Mouse (Mus musculus): Measurements from ENCODE around the gene Tmem80.

- no peak for TF ChIP-seq CEBPB (IDR thresholded peaks at IDR 0.05; ENCODE audit: insufficient read depth, poor library complexity, severe bottlenecking)
- no peak for TF ChIP-seq E2F4 (IDR thresholded peaks at IDR 0.05; ENCODE audit: insufficient read depth)
- TF ChIP-seq POLR2A (IDR thresholded peaks at IDR 0.05; ENCODE audit: insufficient read length, low read depth): no peak
- TF ChIP-seq TCF12 (IDR thresholded peaks at IDR 0.05; ENCODE audit: insufficient read depth, poor library complexity, severe bottlenecking): no peak
- TF ChIP-seq MAX (IDR thresholded peaks at IDR 0.05; ENCODE audit: low read depth): no peak
- TF ChIP-seq USF1 (IDR thresholded peaks at IDR 0.05; ENCODE audit: low read depth): no peak
Observed at GRCm38 (mm10) chr7:141294479-141294878, 33.1 kb upstream of the Tmem80 start.

Data from myocyte (in vitro differentiated cells).